Mouse (Mus musculus): ENCODE measurements around the gene Vps53. TPM values are rescaled to one million over a fixed set of nuclear protein-coding genes. Genes with fewer than 3 reads are reported as not detected.
A peak's percentile ranks its signal among the peaks of the same experiment; 100 is the strongest.
"Not testable (repeated sequence)": the region's sequence is repeated elsewhere in the genome, so short reads cannot be mapped to it uniquely, and the experiment has no call there.

The Vps53 gene
- polyA plus RNA-seq, 1 experiment from 2014 or later: 36.9 TPM

GRCm38 (mm10) chr11:76026527-76027138 lies 152.8 kb downstream of the Vps53 start:
- no peaks in the 10 kb centered on the region for H3K9me3 ChIP-seq
- no peaks in the 10 kb centered on the region for H3K27me3 ChIP-seq
- 5% methylated on average over 11 of the region's 14 CpGs for WGBS
- ATAC-seq (ENCODE audit: borderline replicate concordance, extremely low read depth, low FRiP score, low TSS enrichment): peak; percentile 3; the same call in 1 of the 2 replicates
- H3K4me1 ChIP-seq: peaks cover 24% of the 10 kb centered on the region
- H3K9ac ChIP-seq: peak overlapping the region; percentile 68
- peaks cover 8% of the 10 kb centered on the region; the same call in 1 of the 2 replicates for H3K36me3 ChIP-seq
- peak overlapping the region; percentile 75 for H3K27ac ChIP-seq
- peak overlapping the region; percentile 80 for H3K4me3 ChIP-seq
- peak overlapping the region; percentile 79 for H3K4me2 ChIP-seq

- H3K4me2 ChIP-seq: peak overlapping the region; percentile 79
- no peaks in the 10 kb centered on the region for H3K9me3 ChIP-seq
- 61% methylated on average over 7 of the region's 7 CpGs for WGBS
- no peak for ATAC-seq (ENCODE audit: borderline replicate concordance, extremely low read depth, low FRiP score, low TSS enrichment)
- H3K27me3 ChIP-seq: no peaks in the 10 kb centered on the region
- H3K9ac ChIP-seq: no peak overlapping the region
- H3K27ac ChIP-seq: no peak overlapping the region
- no peak overlapping the region for H3K4me3 ChIP-seq
- peaks cover 10% of the 10 kb centered on the region; the same call in 1 of the 2 replicates for H3K36me3 ChIP-seq
- H3K4me1 ChIP-seq: peaks cover 24% of the 10 kb centered on the region
Measured at GRCm38 (mm10) chr11:76025080-76025583, 154.3 kb downstream of the Vps53 start.

- 71% methylated on average over 9 of the region's 9 CpGs for WGBS
- Histone ChIP-seq H3K27me3 (no peaks in the 10 kb centered on the region), H3K36me3 (peaks cover 13% of the 10 kb centered on the region; the same call in 1 of the 2 replicates), H3K4me3 (no peak overlapping the region), H3K4me2 (no peak overlapping the region), H3K9ac (no peak overlapping the region), H3K4me1 (peaks cover 11% of the 10 kb centered on the region), H3K27ac (no peak overlapping the region), H3K9me3 (no peaks in the 10 kb centered on the region)
- no peak for ATAC-seq (ENCODE audit: borderline replicate concordance, extremely low read depth, low FRiP score, low TSS enrichment)
Measured at GRCm38 (mm10) chr11:76020916-76021315, 158.5 kb downstream of the Vps53 start.

GRCm38 (mm10) chr11:76019879-76020278 lies 159.6 kb downstream of the Vps53 start:
- peaks cover 13% of the 10 kb centered on the region; the same call in 1 of the 2 replicates for H3K36me3 ChIP-seq
- no peak overlapping the region for H3K9ac ChIP-seq
- 86% methylated on average over 4 of the region's 4 CpGs for WGBS
- H3K27me3 ChIP-seq: no peaks in the 10 kb centered on the region
- H3K4me2 ChIP-seq: no peak overlapping the region
- no peaks in the 10 kb centered on the region for H3K9me3 ChIP-seq
- H3K4me3 ChIP-seq: no peak overlapping the region
- no peak for ATAC-seq (ENCODE audit: borderline replicate concordance, extremely low read depth, low FRiP score, low TSS enrichment)
- peaks cover under 1% of the 10 kb centered on the region; the same call in 1 of the 2 replicates for H3K4me1 ChIP-seq
- no peak overlapping the region for H3K27ac ChIP-seq

- WGBS: 58% methylated on average over 4 of the region's 4 CpGs
- no peak for ATAC-seq (ENCODE audit: borderline replicate concordance, extremely low read depth, low FRiP score, low TSS enrichment)
Measured at GRCm38 (mm10) chr11:76015814-76016213, 163.6 kb downstream of the Vps53 start.

GRCm38 (mm10) chr11:76015251-76015650 lies 164.2 kb downstream of the Vps53 start:
- Histone ChIP-seq H3K4me3 (no peak overlapping the region), H3K27me3 (no peaks in the 10 kb centered on the region), H3K27ac (no peak overlapping the region), H3K36me3 (0 out of 2 replicates have a peak, but pooled peaks cover 4% of the 10 kb centered on the region), H3K9ac (no peak overlapping the region), H3K4me2 (no peak overlapping the region), H3K4me1 (no peaks in the 10 kb centered on the region; the same call in 1 of the 2 replicates), H3K9me3 (no peaks in the 10 kb centered on the region)
- 82% methylated on average over 6 of the region's 6 CpGs for WGBS
- ATAC-seq (ENCODE audit: borderline replicate concordance, extremely low read depth, low FRiP score, low TSS enrichment): no peak

More at GRCm38 (mm10) chr11:76015814-76016213, 163.6 kb downstream of the Vps53 start:
- Histone ChIP-seq H3K4me1 (no peaks in the 10 kb centered on the region; the same call in 1 of the 2 replicates), H3K36me3 (0 out of 2 replicates have a peak, but pooled peaks cover 6% of the 10 kb centered on the region), H3K9ac (no peak overlapping the region), H3K4me3 (no peak overlapping the region), H3K27ac (no peak overlapping the region), H3K4me2 (no peak overlapping the region), H3K27me3 (no peaks in the 10 kb centered on the region), H3K9me3 (no peaks in the 10 kb centered on the region)

- Histone ChIP-seq H3K27me3 (no peaks in the 10 kb centered on the region), H3K4me2 (no peak overlapping the region), H3K27ac (peak overlapping the region; percentile 60), H3K9me3 (no peaks in the 10 kb centered on the region), H3K9ac (no peak overlapping the region), H3K4me3 (no peak overlapping the region), H3K4me1 (no peaks in the 10 kb centered on the region; the same call in 1 of the 2 replicates), H3K36me3 (no peaks in the 10 kb centered on the region)
- no peak for ATAC-seq (ENCODE audit: borderline replicate concordance, extremely low read depth, low FRiP score, low TSS enrichment)
- 59% methylated on average over 9 of the region's 9 CpGs for WGBS
Measured at GRCm38 (mm10) chr11:76010838-76011624, 168.4 kb downstream of the Vps53 start.

GRCm38 (mm10) chr11:76009101-76009500 lies 170.3 kb downstream of the Vps53 start:
- H3K4me3 ChIP-seq: no peak overlapping the region
- 74% methylated on average over 6 of the region's 6 CpGs for WGBS
- ATAC-seq (ENCODE audit: borderline replicate concordance, extremely low read depth, low FRiP score, low TSS enrichment): no peak

GRCm38 (mm10) chr11:76008162-76008561 lies 171.3 kb downstream of the Vps53 start:
- Histone ChIP-seq H3K27me3 (no peaks in the 10 kb centered on the region), H3K4me3 (no peak overlapping the region), H3K27ac (no peak overlapping the region), H3K4me2 (no peak overlapping the region), H3K4me1 (no peaks in the 10 kb centered on the region), H3K36me3 (no peaks in the 10 kb centered on the region), H3K9ac (no peak overlapping the region), H3K9me3 (no peaks in the 10 kb centered on the region)
- WGBS: 86% methylated on average over 2 of the region's 2 CpGs
- ATAC-seq (ENCODE audit: borderline replicate concordance, extremely low read depth, low FRiP score, low TSS enrichment): no peak

More at GRCm38 (mm10) chr11:76009101-76009500, 170.3 kb downstream of the Vps53 start:
- Histone ChIP-seq H3K4me2 (no peak overlapping the region), H3K4me1 (no peaks in the 10 kb centered on the region), H3K36me3 (no peaks in the 10 kb centered on the region), H3K9me3 (no peaks in the 10 kb centered on the region), H3K27ac (no peak overlapping the region), H3K27me3 (no peaks in the 10 kb centered on the region), H3K9ac (no peak overlapping the region)

- not testable (repeated sequence) for H3K27ac ChIP-seq; H3K9me3 ChIP-seq; H3K4me1 ChIP-seq; H3K27me3 ChIP-seq; H3K36me3 ChIP-seq; H3K9ac ChIP-seq; H3K4me3 ChIP-seq; ATAC-seq (ENCODE audit: borderline replicate concordance, extremely low read depth, low FRiP score, low TSS enrichment); H3K4me2 ChIP-seq
- 87% methylated on average over 7 of the region's 7 CpGs for WGBS
Measured at GRCm38 (mm10) chr11:76004276-76004675, 175.2 kb downstream of the Vps53 start.

- Histone ChIP-seq H3K27ac (no peak overlapping the region), H3K9me3 (no peaks in the 10 kb centered on the region), H3K36me3 (no peaks in the 10 kb centered on the region), H3K4me2 (no peak overlapping the region), H3K9ac (no peak overlapping the region), H3K4me3 (no peak overlapping the region), H3K4me1 (0 out of 2 replicates have a peak, but pooled peaks cover 8% of the 10 kb centered on the region), H3K27me3 (0 out of 2 replicates have a peak, but pooled peaks cover 4% of the 10 kb centered on the region)
- ATAC-seq (ENCODE audit: borderline replicate concordance, extremely low read depth, low FRiP score, low TSS enrichment): no peak
- WGBS: 33% methylated on average over 3 of the region's 3 CpGs
Measured at GRCm38 (mm10) chr11:76001237-76001878, 178.1 kb downstream of the Vps53 start.

All from lung, embryonic 15.5 days (tissue).